Mouse (Mus musculus): ENCODE measurements around the gene Eif3i.

DNA sequence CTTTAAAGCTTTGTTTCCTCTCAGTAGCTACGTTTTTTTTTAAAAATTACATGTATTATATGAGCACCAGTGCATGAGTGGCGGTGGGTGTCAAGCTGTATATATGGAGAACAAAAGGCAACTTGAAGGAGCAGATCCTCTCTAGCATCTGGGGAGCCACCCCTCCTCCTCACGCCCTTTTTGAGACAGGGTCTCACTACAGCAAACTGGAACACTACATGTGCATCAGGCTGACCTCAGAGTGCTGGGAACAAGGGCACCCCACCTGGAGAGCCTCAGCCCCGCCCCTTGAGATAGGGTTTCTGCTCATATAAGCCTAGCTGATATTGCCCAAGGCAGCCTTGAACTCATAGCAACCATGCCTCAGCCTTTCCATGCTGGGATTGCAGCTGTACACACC, 25.0 kb upstream of the Eif3i start:
- TF ChIP-seq POLR2A (IDR thresholded peaks at IDR 0.05; ENCODE audit: extremely low read depth, insufficient read depth, low read length) (no peak), CTCF (IDR thresholded peaks at IDR 0.05; ENCODE audit: low read depth, low read length) (no peak)
